Mouse (Mus musculus) mouse embryonic stem cell (cell line): ENCODE data around the gene Trnp1.
"Not testable (repeated sequence)": the region's sequence is repeated elsewhere in the genome, so short reads cannot be mapped to it uniquely, and the experiment has no call there.

Source experiments
- in situ Hi-C, 2 experiments: fragments of 300-500 bp; cut with MboI; formaldehyde crosslinking; loops; 1 replicate in 1 of 2; 3 replicates in 1 of 2; pipeline ENCODE4 v1.14.3; 2019 to 2020; ENCODE audit warnings: low sequenced_read_pairs in 2 of 2, low pct_unique_long_range_greater_than_20kb in 1 of 2, mixed read lengths in 1 of 2; ENCODE audit not compliant: unreplicated experiment in 1 of 2

The Trnp1 gene

DNA sequence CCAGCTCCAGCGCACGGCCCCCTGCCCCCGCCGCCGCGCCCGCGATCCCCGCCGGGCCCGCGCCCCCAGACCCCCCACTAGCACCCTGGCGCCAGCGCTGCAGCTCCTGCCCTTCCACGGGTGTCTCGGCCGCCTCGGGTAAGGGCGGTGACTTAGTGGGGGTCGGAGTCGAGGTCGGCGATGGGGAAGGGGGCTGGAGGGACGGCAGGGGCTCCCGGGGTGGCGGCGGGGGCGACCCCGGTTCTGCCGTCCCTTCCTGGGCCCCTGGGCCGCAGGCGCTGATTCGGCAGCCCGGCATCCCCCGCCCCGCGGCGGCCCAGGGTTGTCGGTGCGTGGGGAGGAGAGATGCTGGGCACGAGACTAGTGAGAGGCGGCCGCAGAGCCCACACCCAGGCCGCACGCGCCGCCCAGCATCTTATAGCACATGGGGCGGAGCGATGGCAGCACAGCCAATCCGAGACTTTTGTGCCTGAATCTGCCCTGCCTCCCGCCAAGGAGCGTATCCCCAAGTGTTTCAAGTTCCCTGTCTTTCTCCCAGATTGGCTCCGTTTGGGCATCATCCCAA, at the start of gene Trnp1:
TSS of gene Trnp1 (minus strand) at position 391 of the 565 bp plus-strand sequence.
- in situ Hi-C loops, result no loop called here

DNA sequence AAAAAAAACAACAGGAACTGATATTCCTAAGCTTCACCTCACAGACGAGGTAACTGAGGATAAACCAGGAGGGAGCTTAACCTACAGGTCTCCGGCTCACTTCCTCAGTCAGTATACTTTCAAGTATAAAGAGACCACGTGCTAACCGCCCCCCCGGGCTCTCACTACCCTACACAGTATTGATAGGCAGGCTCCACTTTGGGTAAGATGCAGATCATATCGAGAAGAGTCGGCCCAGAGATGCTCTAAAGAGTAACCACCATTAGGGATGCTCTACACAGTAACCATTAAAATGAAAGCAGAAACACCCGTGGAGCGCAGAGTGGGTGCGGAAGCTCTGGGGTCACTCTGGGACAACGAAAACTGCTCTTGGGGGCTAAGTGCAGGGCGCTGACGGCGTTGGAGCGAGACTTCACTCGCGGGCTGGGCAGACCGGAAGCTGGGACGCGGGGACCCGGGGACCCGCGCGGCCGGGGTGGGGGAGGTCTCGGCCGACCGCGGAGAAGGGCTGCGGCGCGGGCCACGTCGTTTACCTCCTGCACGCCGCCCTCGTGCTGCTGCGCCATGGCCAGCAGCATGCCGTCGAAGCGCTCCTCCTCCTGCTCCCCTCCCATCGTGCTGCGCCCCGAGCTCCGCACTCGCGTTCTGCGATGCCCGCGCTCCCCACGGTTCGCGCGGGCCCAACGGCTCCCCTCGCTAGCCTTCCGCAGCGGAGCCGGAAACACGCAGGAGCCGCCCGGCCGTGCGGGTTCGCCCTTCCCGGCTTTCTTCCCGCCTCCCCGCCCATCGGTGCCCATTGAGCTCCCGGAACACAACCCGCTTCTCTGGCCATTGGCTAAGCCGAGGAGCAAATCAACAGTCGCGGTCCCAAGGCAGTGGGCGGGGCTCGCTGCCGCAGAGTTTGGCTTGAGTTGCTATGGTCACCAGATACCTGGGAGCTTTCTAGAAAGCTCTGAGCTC, 47.2 kb upstream of the Trnp1 start, which contains the start of gene Nudc:
TSS of gene Nudc (minus strand) at position 725 of the 960 bp plus-strand sequence.
- in situ Hi-C loops, result no loop called here

DNA sequence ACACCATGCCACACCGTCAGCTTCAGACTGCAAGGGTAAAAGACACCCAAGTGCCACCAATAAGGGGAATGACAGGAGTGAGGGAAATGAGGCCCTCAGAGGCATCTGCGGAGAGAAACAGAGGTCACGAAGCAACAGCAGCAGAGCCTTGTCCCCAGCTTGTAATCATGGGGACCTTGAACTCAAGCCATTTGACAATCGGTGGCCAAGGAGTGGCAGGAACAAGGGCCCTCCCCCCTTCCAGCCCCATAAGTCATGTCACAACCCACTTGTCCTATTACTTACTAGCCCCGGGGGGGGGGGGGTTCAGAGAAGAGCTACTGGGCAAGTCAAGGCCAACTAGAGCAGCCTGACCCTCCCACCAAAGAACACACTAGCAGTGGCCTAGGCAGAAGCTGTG, 38.3 kb upstream of the Trnp1 start:
- in situ Hi-C loops, result no loop called here

- in situ Hi-C loops, result no loop called here
Measured at GRCm38 (mm10) chr4:133536081-133536480, 37.7 kb upstream of the Trnp1 start.

DNA sequence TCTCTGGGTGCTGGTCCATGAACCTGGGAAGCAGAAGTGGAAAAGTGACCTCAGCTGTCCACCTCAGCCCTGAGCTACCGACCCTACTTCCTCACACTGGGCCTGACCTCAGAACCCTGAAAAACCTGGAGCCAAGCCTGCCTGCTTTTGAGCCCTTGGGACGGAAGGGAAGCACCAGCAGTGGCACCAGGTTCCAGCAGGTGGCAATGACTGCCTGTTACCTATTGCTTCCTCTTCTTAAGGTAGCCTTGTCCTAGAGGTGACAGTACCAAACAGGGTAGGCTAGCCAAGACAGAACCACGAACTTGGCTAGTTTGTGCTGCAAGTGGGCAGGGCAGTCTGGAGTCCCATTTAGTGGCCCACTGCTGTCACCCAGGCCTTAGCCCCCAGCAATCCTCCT, 34.4 kb upstream of the Trnp1 start:
- in situ Hi-C loops, result no loop called here

DNA sequence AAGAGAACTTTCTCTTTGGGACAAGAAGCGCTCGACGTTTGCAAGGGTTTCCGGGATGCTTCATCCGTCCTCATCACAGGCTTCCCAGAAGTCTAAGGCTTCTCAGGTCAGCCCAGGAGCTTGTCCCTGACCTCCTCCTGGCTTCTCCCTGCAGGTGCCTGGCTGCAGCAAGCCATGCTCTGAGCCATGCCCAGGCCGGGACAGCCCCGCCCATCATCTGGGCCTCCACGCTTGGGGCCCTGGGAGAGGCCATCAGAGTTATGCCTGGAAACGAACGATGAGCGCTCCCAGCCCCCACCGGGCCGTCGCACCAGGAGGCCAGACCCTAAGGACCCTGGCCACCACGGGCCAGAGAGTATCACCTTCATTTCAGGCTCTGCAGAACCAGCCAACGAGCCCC, 29.4 kb upstream of the Trnp1 start:
- in situ Hi-C loops, result no loop called here

DNA sequence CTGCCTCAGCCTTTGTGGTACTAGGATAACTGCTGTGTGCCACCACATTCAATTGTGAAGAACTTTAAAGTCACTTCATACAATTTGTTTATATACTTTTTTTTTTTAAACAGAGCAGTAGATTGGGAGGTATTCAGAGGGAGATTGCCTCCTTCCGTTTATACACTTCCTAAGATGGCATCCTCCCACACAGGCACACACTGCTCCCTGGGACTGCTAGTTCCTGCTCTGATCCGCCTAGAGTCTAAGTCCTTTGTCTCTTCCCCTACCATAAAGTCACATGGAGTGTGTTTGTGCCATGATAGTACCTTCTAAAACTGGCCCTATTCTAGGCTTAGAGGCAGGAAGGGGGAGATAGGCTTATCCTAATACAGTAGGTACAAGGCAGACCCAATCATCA, 23.2 kb upstream of the Trnp1 start:
- in situ Hi-C loops, result no loop called here

DNA sequence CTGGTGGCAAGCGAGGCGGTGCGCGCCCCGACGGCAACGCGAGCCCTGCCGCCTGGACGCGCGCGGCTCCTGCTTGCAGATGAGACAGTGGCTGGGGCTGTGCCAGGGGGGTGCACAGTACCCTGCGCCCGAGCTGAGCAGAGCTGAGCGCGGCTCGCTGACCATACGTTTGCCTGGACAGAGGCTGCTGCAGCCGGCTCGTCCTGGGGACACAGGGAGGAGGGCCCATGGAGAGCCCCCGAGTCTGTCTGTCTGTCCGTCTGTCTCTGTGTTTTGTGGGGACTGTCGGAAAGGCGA, 21.0 kb upstream of the Trnp1 start:
- in situ Hi-C loops, result no loop called here

- in situ Hi-C loops, result no loop called here
Measured at GRCm38 (mm10) chr4:133518601-133519368, 20.4 kb upstream of the Trnp1 start, which contains the start of gene Kdf1. Gene Kdf1, plus strand, starts transcription at chr4:133518963.

GRCm38 (mm10) chr4:133512972-133513371, 14.6 kb upstream of the Trnp1 start:
- in situ Hi-C loops, result no loop called here

DNA sequence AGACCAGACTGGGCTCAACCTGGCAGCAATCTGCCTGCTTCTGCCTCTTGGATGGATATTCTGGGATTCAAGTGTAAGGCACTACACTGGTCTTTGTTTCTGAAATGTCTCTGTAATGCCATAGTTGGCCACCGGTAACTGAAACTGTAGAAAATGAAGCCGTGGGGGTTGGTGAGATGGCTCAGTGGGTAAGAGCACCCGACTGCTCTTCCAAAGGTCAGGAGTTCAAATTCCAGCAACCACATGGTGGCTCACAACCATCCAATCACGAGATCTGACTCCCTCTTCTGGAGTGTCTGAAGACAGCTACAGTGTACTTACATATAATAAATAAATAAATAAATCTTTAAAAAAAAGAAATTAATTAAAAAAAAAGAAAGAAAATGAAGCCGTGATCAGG, 14.2 kb upstream of the Trnp1 start:
- in situ Hi-C loops, result not testable (repeated sequence)

DNA sequence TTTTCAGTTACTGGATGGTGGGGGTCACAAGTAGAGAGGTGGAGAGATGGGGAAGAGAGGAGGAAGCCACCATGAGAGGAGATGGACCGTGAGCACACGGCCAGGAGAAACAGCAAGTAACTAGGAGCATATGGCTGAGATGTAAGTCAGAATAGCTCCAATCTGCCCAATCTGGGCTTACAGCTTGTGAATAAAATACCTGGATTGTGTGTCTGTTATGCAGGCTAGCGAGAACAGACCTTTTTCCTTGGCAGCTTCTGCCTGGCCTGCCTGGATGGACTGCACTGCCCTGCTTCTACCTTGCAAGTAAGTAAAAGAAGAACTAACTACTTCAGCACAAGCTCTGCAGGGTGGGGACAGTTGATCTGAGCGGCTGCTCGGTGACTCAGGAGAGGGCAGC, 12.7 kb upstream of the Trnp1 start:
- in situ Hi-C loops, result no loop called here

- in situ Hi-C loops, result no loop called here
Measured at GRCm38 (mm10) chr4:133508990-133509389, 10.6 kb upstream of the Trnp1 start.

DNA sequence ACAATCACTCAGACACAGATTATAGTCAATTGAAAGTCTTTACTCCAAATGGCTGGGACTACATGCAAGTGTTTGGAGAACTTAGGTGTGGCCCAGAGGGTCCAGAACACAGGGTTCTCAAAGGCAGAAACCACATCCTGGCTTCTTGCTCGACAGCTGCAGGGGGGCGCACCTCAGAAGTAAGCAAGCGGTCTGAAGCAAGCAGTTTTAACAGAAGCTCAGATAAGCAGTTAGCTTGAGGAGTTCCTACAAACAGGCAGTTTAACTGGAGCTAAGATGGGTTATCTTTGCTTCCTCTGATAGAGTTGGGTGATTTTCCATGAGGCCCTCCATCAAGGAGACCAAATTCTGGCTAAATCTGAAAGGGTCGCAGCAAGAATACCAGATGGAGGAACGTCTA, 8.2 kb upstream of the Trnp1 start:
- in situ Hi-C loops, result no loop called here

DNA sequence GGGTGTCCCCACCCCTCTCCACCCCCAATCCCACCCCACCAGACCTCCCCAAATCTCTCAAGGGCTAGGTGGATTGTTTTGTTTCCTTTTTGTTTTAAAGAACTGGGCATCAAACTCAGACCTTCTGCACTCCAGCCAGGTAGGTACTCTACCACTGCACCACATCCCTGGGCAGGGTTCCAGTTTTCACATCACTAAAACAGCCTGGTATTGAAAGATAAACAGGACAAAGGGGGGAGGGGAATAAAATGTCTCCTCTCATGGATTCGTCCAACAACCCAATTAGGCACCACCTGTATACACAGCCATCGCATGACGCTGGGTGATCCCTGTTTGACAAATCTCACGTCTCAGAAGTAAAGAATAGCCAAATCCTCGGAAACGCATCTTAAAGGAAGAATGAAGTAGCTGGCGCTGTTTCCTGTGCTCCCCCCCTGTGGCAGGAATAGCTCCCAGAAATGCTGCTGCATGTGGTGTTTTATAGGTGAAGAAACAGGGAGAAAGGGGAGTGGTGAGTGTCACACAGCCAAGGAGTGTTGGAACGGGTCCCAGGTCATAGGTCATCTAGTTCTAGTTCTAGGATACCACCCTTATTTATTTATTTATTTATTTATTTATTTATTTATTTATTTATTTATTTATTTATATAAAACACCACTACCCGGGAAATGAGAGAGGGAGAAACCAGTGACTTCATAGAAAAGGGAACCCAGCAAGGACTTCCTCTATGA, 6.6 kb upstream of the Trnp1 start:
- in situ Hi-C loops, result no loop called here

DNA sequence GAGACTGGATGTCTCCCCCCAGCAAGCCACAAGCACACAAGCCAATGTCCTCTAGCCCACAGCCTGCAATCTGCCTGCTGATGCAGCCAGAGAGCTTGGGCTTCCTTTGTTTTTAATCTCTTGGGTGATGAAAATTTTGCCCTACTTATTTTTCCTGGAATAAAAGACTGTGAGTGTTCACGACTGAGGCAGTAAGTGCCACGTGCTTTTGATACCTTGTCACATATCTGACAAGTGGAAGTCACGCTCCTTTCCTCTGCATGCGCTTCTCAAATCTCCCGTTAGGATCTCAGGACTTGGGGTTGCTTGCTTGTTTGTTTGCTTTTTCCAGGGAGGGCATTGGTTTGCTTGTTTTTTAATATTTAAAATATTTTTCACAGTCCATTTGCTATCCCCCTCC, 6.0 kb upstream of the Trnp1 start:
- in situ Hi-C loops, result no loop called here

DNA sequence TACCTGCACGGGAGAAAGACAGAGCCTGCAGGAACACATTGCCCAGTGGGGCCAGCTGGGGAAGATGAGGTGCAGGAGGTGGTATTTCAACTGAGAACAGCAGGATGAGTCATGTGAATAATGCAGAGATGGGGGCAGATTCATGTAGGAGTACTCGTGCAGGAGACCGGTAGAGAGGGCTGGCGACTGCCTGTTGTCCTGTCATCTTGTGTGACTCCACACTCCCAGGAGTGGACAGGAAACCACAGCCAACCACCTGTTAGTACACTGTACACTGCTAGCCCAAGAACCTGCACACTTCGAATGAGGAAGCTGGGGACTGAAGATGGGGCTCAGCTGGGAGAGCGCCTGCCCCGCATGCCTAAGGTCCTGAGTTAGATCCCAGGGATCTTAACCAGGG, 3.2 kb upstream of the Trnp1 start:
- in situ Hi-C loops, result no loop called here

DNA sequence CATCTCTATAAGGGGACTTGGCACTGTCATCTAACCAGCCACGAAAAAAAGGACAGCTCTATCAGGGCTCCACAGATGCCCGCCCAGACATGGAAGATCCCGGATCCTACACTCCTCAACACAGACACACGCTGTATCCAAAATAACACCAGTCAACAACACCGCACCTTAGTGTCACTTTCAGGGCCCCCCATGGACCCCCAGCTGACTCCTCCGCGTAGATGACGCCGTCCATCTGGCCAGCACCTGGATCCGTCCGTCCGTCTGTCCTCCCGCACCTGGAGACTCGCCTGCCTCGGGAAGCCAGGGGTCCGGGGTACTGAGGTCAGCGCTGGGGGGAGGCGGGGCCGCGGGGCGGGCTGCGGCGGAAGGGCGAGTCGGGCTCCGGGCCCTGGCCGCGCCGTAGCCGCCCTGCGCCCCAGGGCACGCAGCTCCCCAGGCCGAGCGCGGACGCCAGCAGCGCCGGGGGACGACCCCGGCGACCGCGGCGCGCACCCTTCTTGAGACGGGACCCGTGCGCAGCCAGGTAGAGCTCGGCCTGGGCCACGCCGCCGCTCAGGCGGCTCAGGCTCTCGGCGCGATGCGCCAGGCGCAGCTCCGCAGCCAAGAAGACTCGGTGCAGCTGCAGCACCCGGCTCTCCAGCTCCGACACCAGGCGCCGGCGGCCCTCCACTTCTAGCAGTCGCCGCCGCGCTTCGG, 740 bp downstream of the Trnp1 start:
- in situ Hi-C loops, result no loop called here
